Mouse (Mus musculus) E14TG2a.4 (cell line): ENCODE data around the gene Tmem184c.

Source experiments
- CTCF ChIP-seq: conservative IDR thresholded peaks from 2 replicates; pipeline ENCODE4 v1.5.1; 2014; ENCODE audit warnings: low read length
- POU5F1 ChIP-seq: IDR thresholded peaks from 2 replicates; pipeline ENCODE4 v1.6.1; 2014; ENCODE audit warnings: low read length, borderline replicate concordance

GRCm38 (mm10) chr8:77584174-77584573, 26.3 kb downstream of the Tmem184c start:
- TF ChIP-seq CTCF (no peak), POU5F1 (no peak)
